Mouse (Mus musculus) MEL (cell line): ENCODE results near the gene Prdm16.

Experiments used
- CHD2 ChIP-seq: IDR thresholded peaks from 2 replicates; pipeline ENCODE4 v1.6.1; 2011; ENCODE audit warnings: low read length, improper control_type of control experiment
- CTCF ChIP-seq, 3 experiments: IDR thresholded peaks in 2 of 3; conservative IDR thresholded peaks in 1 of 3; 2 replicates each; pipeline ENCODE4 v1.5.1; 2011 to 2012; ENCODE audit warnings: low read length in 3 of 3, low read depth in 2 of 3, mild to moderate bottlenecking in 2 of 3, improper control_type of control experiment in 1 of 3, inconsistent platforms in 1 of 3, mixed read lengths in 1 of 3, moderate library complexity in 1 of 3; ENCODE audit not compliant: control insufficient read depth in 1 of 3, insufficient read depth in 1 of 3, poor library complexity in 1 of 3, severe bottlenecking in 1 of 3
- MAZ ChIP-seq: IDR thresholded peaks from 2 replicates; pipeline ENCODE4 v1.6.1; 2012; ENCODE audit warnings: low read depth, mild to moderate bottlenecking, inconsistent platforms, low read length, improper control_type of control experiment
- MYC ChIP-seq: IDR thresholded peaks from 2 replicates; pipeline ENCODE4 v1.6.1; 2011; ENCODE audit warnings: low read depth, mild to moderate bottlenecking, low read length, improper control_type of control experiment, moderate library complexity
- POLR2A ChIP-seq, 2 experiments: IDR thresholded peaks; 2 replicates each; pipeline ENCODE4 v1.6.1; 2011 to 2012; ENCODE audit warnings: low read length in 2 of 2, mild to moderate bottlenecking in 2 of 2, control low read depth in 1 of 2, improper control_type of control experiment in 1 of 2, low read depth in 1 of 2, moderate library complexity in 1 of 2; ENCODE audit not compliant: control insufficient read depth in 1 of 2, insufficient read depth in 1 of 2, poor library complexity in 1 of 2
- TAL1 ChIP-seq: IDR thresholded peaks from 2 replicates; pipeline ENCODE4 v1.6.1; 2012; ENCODE audit warnings: mild to moderate bottlenecking, inconsistent platforms, low read length, moderate library complexity, mixed read lengths

- TF ChIP-seq CTCF (IDR thresholded peaks at IDR 0.05 in 2 of 3, conservative IDR thresholded peaks at IDR 0.05 in 1 of 3; ENCODE audit: control insufficient read depth in 1 of 3, insufficient read depth in 1 of 3, low read depth in 2 of 3, low read length in 3 of 3, poor library complexity in 1 of 3, severe bottlenecking in 1 of 3) (no peak), TAL1 (no peak), POLR2A (IDR thresholded peaks at IDR 0.05; ENCODE audit: control insufficient read depth in 1 of 2, insufficient read depth in 1 of 2, low read depth in 1 of 2, low read length in 2 of 2, poor library complexity in 1 of 2) (no peak), MAZ (no peak), MYC (no peak), CHD2 (no peak)
Measured at GRCm38 (mm10) chr4:154328431-154328830, 308.2 kb downstream of the Prdm16 start.
